Mouse (Mus musculus) heart, postnatal 14 days (tissue): ENCODE results near the gene Aprt. TPM values are rescaled to one million over a fixed set of nuclear protein-coding genes. Genes with fewer than 3 reads are reported as not detected.
"Not testable (repeated sequence)": the region's sequence is repeated elsewhere in the genome, so short reads cannot be mapped to it uniquely, and the experiment has no call there.

Experiments
- DNase-seq, 2 experiments: peaks; one replicate each; pipeline ENCODE4 v3.0.0; 2021 to 2022
- intact Hi-C: fragments of 180-260 bp; cut with DNase I; formaldehyde crosslinking; loops from one replicate; pipeline ENCODE4 v1.15.1; 2025
- total RNA-seq, 2 experiments: library from RNA; stranded (reverse); gene quantifications; 2 replicates each; pipeline ENCODE4 v1.2.3; 2021

Aprt gene
- total RNA-seq, 2 experiments from 2014 or later: 32.7 to 34.5 TPM

- DNase-seq: no peak
- intact Hi-C loops: no loop called here
These were observed 17.2 kb upstream of the Aprt start for GRCm38 (mm10) chr8:122593783-122594507.

DNA sequence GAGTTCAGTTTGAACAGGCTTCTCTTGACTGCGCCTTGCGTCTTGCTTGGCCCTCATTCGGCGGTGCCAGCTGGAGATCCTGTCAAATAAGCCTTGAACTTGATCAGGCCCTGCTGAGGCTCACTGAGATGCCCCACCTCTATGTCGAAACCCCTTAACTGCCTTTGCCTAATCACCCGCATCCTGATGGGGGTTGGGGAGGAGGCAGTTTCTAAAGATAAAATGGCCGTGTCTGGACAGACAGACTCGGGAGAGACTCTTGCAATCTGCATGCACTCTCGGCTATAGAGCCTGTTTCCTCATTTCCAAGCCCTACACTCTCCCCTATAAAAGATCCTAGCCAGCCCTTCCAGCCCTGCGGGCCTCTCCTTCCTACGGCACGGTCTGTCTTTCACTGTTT, 16.5 kb upstream of the Aprt start:
- intact Hi-C loops: no loop called here
- DNase-seq: no peak

GRCm38 (mm10) chr8:122586749-122587148, 10.0 kb upstream of the Aprt start:
- intact Hi-C loops: no loop called here
- DNase-seq: no peak

DNA sequence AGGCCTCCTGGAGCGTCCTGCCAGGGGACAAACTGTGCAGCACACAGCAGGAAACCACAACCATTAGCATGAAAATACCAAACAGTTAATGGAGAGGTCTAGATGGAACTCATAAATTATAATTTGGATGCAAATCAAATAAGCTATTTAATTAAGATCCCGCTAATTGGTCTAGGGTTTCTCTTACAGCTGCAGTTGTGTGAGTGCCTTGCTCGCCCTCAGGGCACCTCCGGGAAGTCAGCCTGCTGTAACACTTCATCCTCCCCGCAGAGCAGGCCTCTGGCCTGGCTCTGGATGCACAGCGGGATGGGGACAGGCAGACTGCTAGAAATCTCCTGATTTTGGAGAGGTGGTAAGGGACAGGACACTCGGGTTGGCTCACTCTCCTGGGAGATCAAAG, 9.5 kb upstream of the Aprt start:
- DNase-seq: no peak
- intact Hi-C loops: no loop called here

DNA sequence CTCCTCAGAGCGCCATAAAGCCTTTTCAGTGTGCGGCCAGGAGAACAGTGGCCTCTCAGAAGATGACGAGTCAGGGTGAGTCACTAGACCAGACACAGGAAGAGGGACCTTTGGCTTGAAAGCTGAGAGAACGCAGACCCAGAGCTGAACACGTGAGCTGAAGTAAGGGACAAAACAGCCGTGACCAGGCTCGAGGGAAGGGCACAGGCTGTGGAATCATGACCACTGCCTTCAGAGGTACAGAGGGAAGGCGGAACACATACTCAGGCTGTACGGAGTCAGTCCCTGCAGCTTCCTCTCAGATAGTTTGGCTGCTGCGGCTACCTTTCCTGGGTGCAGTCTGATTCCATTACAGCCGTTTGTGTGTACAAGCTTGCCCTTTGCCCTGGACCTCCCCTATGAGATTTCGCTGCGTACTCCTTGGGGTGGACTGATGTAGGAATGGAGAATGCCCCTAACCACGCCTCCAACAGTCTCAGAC, 8.7 kb upstream of the Aprt start:
- intact Hi-C loops: no loop called here
- DNase-seq: no peak

- intact Hi-C loops: no loop called here
- DNase-seq: no peak
These were observed 8.3 kb upstream of the Aprt start for GRCm38 (mm10) chr8:122584981-122585380.

- intact Hi-C loops: no loop called here
These were observed 4.2 kb upstream of the Aprt start for GRCm38 (mm10) chr8:122580926-122581325.

DNA sequence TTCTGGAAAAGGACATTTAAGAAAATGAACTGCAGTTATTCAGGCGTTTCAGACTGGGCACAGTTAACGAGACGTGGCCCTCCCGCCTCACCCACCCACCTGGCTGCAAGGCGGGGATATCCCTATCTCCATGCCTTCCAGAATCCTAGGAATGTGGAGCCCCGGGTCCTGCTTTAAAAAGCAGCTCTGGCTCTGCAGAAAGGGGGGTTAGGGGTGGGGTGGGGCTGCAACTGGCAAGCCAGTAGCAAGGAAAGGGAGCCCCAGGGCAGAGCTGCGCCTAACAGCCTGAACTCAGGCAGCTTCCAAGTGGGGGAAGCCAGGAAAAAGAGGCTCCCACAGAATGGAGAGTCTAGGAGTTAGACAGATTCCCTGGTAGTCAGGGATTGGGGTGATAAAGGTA, 2.5 kb upstream of the Aprt start:
- intact Hi-C loops: no loop called here
- DNase-seq: no peak

More at GRCm38 (mm10) chr8:122580926-122581325, 4.2 kb upstream of the Aprt start:
- DNase-seq: no peak

DNA sequence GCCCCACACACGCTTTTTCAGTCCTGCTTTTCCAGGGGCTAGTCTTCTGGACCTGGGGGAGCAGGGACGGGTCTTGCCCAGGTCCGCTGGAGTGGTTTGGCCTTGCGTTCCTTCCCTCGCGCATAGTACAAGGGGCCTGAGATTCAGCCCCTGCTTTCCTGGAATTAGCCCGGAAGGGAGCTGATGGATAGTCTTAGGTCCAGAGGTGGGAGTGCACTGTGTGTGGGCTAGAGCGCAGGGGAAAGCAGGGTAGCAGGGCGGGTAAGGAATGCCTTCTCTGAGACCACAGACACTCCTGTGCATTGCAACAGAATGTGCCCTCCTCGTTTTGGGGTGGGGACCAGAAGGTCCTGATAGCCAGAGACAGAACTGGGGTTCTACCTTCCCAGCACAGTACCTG, 407 bp upstream of the Aprt start:
- no peak for DNase-seq

DNA sequence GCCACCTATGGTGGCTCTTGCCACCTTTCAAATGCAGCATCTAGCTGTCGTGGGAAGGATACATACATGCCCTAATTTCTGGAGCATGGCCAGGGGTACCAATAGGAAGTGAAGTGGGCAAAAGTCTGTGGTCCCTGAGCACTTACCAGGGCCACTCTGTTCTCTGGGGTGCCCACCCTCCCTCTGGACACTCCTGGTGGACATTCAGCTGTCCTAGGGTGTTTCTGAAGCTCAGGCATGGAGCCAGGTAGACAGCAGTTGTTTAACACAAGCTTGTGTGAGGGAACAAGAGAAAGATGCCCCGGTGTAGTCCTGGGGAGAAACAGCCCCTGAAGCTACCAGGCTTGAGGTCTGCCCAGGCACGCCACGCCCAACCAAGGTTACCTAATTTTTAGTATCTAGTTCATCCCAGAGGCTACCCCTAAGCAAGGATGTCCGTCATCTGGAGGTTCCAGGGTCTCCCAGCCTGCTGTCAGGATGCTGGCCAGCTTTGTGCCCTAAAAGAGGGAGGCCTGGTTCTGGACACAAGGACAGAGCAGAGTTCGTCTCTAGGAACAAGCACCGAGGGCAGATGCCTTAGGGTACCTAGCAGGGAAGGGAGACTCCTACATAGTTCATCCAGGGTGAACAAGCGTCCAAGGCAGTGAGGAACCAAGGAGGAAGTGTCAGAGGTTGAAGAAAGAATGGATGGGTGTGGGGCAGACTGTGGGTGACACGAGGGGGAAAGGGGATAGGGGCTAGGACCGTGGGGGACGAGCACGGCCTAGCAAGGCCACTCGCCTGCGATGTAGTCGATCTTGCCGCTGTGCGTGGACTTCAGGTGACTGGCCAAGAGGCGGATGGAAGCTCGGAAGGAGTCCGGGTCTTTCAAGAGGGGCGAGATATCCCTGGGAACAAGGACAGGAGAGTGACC, 718 bp downstream of the Aprt start:
- DNase-seq: no peak
- intact Hi-C loops: no loop called here

More for the DNA sequence above, 407 bp upstream of the Aprt start:
- intact Hi-C loops: no loop called here

DNA sequence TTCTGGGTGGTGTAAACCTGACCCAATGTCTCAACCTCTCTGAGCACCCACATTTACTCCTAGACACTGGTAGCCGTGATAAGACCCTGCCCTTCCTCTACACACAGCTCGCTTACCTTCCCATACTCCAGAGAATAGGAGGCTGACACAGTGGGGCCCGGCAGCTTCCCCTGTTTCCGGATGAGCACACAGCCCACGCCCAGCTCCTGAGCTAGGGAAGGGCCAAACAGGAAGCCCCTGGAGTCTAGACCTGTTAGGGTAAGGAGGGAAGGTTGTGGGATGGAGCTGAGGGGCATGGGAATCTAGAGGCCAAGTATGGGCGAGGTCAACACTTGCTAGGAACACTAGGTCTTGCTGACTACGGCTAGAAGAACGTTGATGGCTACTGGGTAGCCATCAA, 1.4 kb downstream of the Aprt start:
- intact Hi-C loops: no loop called here

DNA sequence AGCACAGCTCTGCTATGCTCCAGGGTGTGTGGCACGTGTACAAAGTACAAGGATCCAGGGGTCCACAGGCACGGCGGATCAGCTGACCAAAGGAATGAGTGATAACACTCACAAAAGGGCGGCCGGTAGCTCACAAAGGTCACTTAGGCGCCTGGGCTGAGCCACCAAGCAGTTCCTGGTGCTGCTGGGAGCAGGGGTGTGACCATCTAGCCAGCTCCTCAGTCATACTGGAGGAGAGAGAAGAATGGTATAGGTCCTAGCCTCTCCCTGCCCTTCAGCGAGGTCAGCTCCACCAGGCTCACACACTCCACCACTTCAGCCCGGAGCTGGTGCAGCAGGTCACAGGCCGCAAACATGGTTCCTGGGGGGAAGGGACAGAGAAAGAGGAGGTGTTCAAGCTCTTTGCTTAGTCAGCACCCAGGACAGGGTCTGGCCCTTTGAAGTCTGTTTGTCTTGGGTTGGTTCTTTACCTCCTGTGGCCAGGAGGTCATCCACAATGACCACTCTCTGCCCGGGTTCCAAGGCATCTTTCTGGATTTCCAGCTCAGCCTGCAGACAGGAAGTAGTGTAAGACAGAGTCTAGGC, 1.9 kb downstream of the Aprt start:
- intact Hi-C loops: no loop called here
- no peak for DNase-seq

More for the DNA sequence above, 1.4 kb downstream of the Aprt start:
- no peak for DNase-seq

- DNase-seq: no peak
- intact Hi-C loops: no loop called here
These were observed 2.4 kb downstream of the Aprt start for GRCm38 (mm10) chr8:122574264-122574663.

DNA sequence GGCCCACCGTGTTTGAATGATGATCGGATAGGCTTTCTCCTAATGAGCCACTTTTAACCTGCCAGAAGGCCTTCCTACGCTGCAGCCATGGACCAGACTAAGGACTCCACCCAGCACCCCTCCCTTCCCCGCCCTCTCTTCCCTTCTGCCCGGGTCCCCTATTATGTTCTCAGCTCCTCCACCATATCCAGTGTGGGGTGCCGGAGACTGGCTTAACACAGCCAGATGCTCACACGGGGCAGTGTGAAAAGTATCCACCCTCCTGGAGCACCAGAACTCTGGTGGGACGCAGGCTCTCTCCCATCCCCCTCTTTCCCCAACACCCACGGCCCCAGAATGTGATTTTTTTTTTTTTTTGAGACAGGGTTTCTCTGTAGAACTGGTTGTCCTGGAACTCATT, 3.1 kb downstream of the Aprt start:
- intact Hi-C loops: no loop called here
- DNase-seq: no peak

DNA sequence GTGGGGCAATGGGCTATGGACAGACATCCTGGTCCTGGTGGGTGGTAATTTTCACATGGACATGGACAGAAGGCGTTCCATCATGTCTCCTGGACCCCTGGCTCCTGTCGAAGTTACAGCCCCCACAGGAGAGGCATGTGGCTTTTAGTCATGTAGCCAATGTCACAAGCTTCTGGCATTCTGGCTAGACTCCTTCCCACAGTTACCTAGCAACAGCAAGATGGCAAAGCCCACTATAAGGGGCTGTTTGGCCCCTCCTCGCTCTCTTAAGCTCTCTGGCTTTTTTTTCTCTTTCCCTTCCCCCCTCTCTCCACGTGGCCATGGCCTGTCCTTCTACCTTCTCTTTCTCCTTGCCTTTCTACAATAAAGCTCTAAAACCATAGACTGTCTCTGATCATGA, 3.5 kb downstream of the Aprt start:
- DNase-seq, intact Hi-C loops: not testable (repeated sequence)

GRCm38 (mm10) chr8:122572751-122573150, 4.0 kb downstream of the Aprt start:
- DNase-seq: no peak
- intact Hi-C loops: no loop called here

- DNase-seq: no peak
- intact Hi-C loops: no loop called here
These were observed 4.9 kb downstream of the Aprt start for GRCm38 (mm10) chr8:122571750-122572267.

GRCm38 (mm10) chr8:122571153-122571552, 5.6 kb downstream of the Aprt start:
- intact Hi-C loops: no loop called here
- DNase-seq: no peak

GRCm38 (mm10) chr8:122569996-122570395, 6.7 kb downstream of the Aprt start:
- DNase-seq: no peak
- intact Hi-C loops: no loop called here

DNA sequence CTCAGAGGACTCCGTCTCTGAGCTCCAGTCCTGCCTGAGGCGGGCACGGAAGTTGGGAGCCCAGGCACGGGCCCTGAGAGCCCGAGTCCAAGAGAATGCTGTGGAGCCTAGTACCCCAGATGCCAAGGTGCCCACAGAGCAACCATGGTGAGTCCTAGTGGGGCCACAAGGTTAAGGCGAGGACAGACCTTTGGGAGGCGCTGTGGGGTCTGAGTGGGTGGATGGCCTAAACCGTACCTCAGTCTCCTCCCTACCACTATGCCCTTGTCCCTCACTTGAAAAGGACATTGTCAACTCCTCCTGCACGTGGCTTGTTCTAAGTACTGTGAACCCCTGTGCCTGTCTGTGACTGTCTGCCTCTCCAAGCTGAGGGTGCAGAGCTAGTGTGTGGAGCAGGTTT, 7.4 kb downstream of the Aprt start:
- DNase-seq: no peak
- intact Hi-C loops: no loop called here

- DNase-seq: no peak
- intact Hi-C loops: no loop called here
These were observed 7.8 kb downstream of the Aprt start for GRCm38 (mm10) chr8:122568881-122569309.
